In the genomic region with DNA sequence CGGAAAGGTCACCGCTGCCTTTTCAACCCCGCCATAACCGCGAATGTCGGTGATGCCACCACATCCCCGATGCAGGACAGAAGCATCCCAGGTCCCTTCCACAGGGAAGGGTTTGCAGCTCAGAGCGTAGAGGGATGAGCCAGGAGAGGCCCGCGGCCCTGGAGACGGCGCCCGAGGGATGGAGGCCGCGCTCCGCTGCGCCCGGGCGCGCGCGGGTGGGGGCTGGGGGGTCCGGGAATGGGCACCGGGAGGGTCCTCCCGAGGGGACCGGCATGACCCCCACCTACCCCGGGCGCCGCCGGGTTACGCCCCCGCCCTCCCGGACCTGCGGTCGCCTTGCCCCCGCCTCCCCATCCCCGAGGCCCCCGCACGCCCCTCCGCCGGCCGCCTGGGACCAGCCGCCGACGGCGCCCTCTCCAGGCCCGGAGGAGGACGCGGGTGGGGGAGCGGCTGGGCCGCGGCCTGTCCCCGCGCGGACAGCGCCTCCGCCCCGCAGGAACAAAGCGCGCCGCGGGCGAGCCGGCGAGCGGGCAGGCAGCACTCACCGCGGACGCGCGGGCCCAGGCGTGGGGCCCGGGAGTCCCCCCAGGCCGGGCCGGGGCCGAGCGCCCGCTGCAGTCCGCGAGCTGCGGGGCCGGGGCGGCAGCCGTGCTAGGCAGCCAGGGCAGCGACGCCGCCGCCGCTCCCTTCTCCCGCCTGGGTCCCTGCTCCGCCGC, we compare ENCODE assay signal across 8 mouse cellular contexts. TPM values are rescaled to one million over a fixed set of nuclear protein-coding genes. Genes with fewer than 3 reads are reported as not detected.
DNase-seq lines count a peak whose midpoint lies in the region; TF ChIP-seq lines count a peak whose summit lies in the region.

No protein-coding gene starts in this region.

- under 1% methylated on average over 90 of the region's 92 CpGs for WGBS in forebrain, embryonic 10.5 days

- peak overlapping the region; percentile 25 for H3K27ac ChIP-seq in ES-E14 (ENCODE audit: insufficient read depth, low read depth, low read length, poor library complexity, severe bottlenecking)
- H3K27ac ChIP-seq in forebrain, embryonic 10.5 days: peak overlapping the region; percentile 100

- DNase-seq in ES-E14 (ENCODE audit: low read depth, low spot score): no peak
- DNase-seq in brain, embryonic 18.5 days (ENCODE audit: low read depth, low spot score): peak; percentile 10
- peak; percentile 55 for DNase-seq in forebrain, embryonic 10.5 days (ENCODE audit: extremely low spot score, low spot score)
- DNase-seq in heart, postnatal 14 days: peak; percentile 71 to 78
- DNase-seq in layer of hippocampus, postnatal 10 days (ENCODE audit: low spot score in 2 of 2): peak; percentile 64 to 80
- peak; percentile 68 for DNase-seq in lung, postnatal 10 days
- peak; percentile 71 for DNase-seq in retina, embryonic 14.5 days (ENCODE audit: low spot score)
- no peak for DNase-seq in thymus, adult 18-20 months

- intact Hi-C loops in heart, postnatal 14 days (cut with DNase I): no loop called here

- H3K4me1 ChIP-seq in ES-E14 (ENCODE audit: control insufficient read depth in 2 of 2, insufficient read depth in 2 of 2, low read length in 2 of 2, poor library complexity in 1 of 2): peaks cover 0 to 7% of the 10 kb centered on the region in 2 experiments
- peaks cover 57% of the 10 kb centered on the region for H3K4me1 ChIP-seq in forebrain, embryonic 10.5 days

- H3K9ac ChIP-seq in ES-E14 (ENCODE audit: insufficient read depth, low read depth, low read length, poor library complexity, severe bottlenecking): peak overlapping the region; percentile 99

- no peaks in the 10 kb centered on the region for H3K9me3 ChIP-seq in ES-E14 (ENCODE audit: control insufficient read depth, insufficient read depth, low read depth, low read length)
- H3K9me3 ChIP-seq in forebrain, embryonic 10.5 days: no peaks in the 10 kb centered on the region

- no peaks in the 10 kb centered on the region for H3K36me3 ChIP-seq in ES-E14 (ENCODE audit: control insufficient read depth, insufficient read depth, low read length, poor library complexity, severe bottlenecking)
- peaks cover 28% of the 10 kb centered on the region for H3K36me3 ChIP-seq in forebrain, embryonic 10.5 days (replicated peaks)

- in situ Hi-C loops in ES-E14 (cut with MboI; ENCODE audit: low sequenced_read_pairs in 2 of 2, unreplicated experiment in 2 of 2): no loop called here

- no peaks in the 10 kb centered on the region for H3K27me3 ChIP-seq in forebrain, embryonic 10.5 days (ENCODE audit: poor library complexity, severe bottlenecking)

- H3K4me3 ChIP-seq in ES-E14 (ENCODE audit: insufficient read depth in 1 of 2, low read depth in 1 of 2, low read length in 2 of 2, poor library complexity in 1 of 2, severe bottlenecking in 1 of 2): peak overlapping the region; percentile 97 to 99
- peak overlapping the region; percentile 96 for H3K4me3 ChIP-seq in forebrain, embryonic 10.5 days

TF ChIP-seq in ES-E14, 5 proteins besides CTCF, POLR2A, EP300 and RAD21:
- TF ChIP-seq ZC3H11A (IDR thresholded peaks at IDR 0.05; ENCODE audit: borderline replicate concordance, low read depth, low read length): no peak
- TF ChIP-seq ZNF384 (IDR thresholded peaks at IDR 0.05; ENCODE audit: low read depth, low read length): no peak
- TF ChIP-seq CHD2 (IDR thresholded peaks at IDR 0.05; ENCODE audit: low read depth, low read length): no peak
- no peak for TF ChIP-seq HCFC1 (IDR thresholded peaks at IDR 0.05; ENCODE audit: borderline replicate concordance, insufficient read depth, low read length)
- TF ChIP-seq MAFK (IDR thresholded peaks at IDR 0.05; ENCODE audit: insufficient read depth, low read depth, low read length): no peak
TF ChIP-seq in ES-E14: peak in this region for 0.

RNA-seq across cellular contexts. Expression of a gene that starts 0.5 kb away (rescaled TPM):
- total RNA-seq in ES-E14 (2012; rRNA removed): 25.3 and 38.1 TPM in 2 replicates
- 14.8 TPM in 2 replicates for polyA plus RNA-seq in forebrain, embryonic 10.5 days (2016; fragmentation: Nextera tagmentation; extraction: Ambion mirVana)
- 10 to 100 TPM; 39.4 TPM for total RNA-seq in heart, postnatal 14 days (2021)
- 100 to 1,000 TPM; 105 to 106 TPM for total RNA-seq in layer of hippocampus, postnatal 10 days (2021)

Comparison
In these comparisons a context has a peak if more than half of its experiments do, and no peak if none do; other contexts are left out.
1. DNase-seq: peak in brain, embryonic 18.5 days (single experiment), forebrain, embryonic 10.5 days (single experiment), heart, postnatal 14 days (2 of 2), layer of hippocampus, postnatal 10 days (2 of 2), lung, postnatal 10 days (single experiment) and retina, embryonic 14.5 days (single experiment); none in ES-E14 (single experiment) and thymus, adult 18-20 months (0 of 2).